Mouse (Mus musculus): ENCODE measurements at regions not wholly inside any gene's neighbourhood (a gene's known extent, or its start where the extent isn't known, plus 50 kb on each side); places are given as distances from the start of the nearest gene placed in this dataset.

DNA sequence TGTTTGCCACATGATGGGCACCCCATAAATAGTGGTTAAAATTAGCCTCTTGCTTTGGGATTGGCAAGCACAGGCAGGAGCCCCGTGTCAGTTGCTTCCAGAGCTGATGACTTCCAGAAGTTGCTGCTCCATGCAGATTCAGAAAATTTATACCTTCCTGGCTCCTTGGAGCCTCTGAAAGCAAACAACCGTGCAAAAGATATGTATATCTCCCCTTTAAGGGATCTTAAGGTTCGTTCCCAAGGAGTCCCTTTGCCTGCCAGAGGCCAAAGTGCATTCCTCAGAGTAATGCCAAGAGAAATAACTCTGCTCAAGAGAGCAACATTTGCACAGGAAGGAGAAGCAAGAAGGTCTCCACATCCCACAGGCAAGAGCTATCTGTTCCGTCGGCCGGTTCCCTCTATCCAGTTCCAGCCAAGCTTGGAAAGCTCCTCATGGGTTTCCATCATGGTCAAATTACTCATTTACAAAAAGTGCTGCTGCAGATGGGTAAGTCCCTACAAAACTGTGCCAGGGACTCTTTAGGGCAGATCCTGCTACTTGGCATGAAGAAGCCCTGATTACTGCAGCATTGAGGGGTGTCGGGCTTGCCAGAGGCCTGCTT is 608.4 kb upstream of the Cdh5 start:
- TF ChIP-seq POLR2A (IDR thresholded peaks at IDR 0.05; ENCODE audit: insufficient read depth, low read depth, low read length) (no peak), CTCF (IDR thresholded peaks at IDR 0.05) (no peak), EP300 (IDR thresholded peaks at IDR 0.05; ENCODE audit: insufficient read depth, low read depth, low read length) (no peak)

All from heart, adult 2 months (tissue).